Mouse (Mus musculus): Measurements from ENCODE around the gene P2rx7.
A peak's percentile ranks its signal among the peaks of the same experiment; 100 is the strongest.

The P2rx7 gene

DNA sequence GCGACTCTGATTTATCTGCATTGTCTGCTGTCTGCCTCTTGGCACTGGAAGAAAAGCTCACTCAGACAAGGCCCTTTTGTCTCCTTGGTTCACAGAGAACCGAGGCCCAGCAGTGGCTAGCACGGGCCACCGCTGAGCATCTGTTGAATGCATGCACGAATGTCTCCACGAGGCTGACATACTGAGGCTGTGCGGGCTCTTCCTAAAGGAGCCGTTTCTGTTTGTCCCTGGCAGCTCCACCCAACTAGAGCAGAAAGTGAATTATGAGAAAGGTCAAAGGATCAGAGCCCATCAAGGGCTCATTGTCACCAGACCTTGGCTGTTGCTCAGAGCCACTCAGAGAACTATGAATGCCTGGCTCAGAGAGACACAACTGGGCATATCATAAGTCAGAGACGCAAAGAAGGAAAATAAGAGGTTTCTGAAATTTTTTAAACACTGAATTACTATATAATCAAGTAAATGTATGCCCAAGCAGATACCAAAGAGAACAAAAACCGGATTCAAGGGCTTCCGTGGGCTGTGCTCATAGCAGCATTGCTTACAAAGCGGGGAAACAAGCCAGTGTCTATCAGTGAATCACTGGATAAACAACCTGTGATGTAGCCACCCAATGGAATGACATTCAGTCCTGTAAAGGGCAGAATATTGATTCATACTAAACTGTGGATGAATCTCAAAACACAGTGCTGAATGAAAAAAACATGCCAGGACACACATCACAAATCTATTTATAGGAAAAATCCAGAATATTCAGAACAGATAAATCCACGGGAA, 49.9 kb downstream of the P2rx7 start:
- DNase-seq (ENCODE audit: low spot score in 2 of 2): no peak

- no peak for DNase-seq (ENCODE audit: low spot score in 2 of 2)
These were observed 51.8 kb downstream of the P2rx7 start for GRCm38 (mm10) chr5:122695516-122695915.

- no peak for DNase-seq (ENCODE audit: low spot score in 2 of 2)
These were observed 54.5 kb downstream of the P2rx7 start for GRCm38 (mm10) chr5:122698041-122698700.

DNA sequence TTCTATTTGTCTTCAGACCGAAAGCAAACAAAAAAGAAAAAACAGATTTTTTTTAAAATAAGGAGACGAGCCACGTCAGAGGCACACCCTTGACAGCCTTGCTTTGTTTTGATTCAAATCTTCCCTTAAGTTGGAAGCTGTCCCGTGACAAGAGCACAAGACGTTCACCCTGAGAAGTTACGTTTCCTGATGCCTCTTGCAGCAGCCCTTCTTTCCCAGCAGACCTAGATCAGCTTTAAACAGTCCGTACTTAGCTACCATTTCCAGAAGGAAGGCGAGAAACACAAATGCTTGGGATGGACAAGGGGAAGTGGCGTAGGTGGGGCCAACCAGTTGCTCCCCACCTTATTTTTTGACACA, 55.0 kb downstream of the P2rx7 start:
- no peak for DNase-seq (ENCODE audit: low spot score in 2 of 2)

DNA sequence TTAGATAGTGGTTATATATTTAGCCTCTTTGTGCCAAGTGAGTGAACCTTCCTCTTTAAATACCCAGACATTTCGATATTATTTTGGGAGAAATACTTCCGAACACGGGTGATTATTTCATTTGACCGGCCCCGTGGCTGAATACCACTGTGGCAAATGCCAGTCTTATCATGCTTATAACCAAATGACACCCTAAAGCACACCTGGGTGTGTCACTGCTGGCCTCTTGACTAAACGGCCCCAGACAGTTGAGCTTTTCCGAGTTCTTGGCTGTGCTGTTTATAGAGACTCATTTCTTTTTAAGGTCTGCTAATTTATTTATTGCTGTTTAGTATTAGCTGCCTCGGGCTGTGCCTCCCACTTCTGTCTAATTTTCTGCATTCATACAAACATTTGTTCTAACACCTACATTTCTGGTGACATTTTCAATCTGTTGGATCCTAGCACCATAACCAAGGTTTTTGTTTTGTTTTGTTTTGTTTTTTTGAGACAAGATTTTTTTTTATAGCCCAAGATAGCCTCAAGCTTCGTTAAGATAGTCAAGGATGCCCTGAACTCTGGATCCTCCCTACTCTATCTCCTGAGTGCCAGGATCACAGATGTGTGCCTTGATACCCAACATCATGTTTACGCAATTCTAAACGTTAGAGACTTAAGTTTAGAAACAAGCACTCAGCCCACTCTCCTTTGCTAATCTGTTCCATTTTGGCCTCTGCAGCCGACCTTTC, 56.6 kb downstream of the P2rx7 start:
- no peak for DNase-seq (ENCODE audit: low spot score in 2 of 2)

DNA sequence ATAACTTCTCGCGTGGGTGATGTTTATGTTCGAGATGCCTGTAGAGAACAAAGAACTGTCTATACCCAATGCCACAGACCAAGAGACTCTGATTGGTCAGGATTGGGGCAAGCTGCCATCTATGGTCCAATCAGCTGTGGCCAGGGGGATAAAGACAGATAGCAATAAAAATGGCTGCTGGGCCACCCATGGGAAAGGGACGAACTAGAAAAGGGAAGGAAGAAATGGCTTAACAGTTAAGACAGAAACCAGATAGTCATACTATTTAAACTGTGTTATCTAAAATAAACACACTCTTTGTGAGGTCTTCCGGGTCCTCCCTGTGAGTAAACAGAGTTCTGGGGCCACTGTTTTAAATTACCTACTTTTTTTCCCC, 57.1 kb downstream of the P2rx7 start:
- DNase-seq (ENCODE audit: low spot score in 2 of 2): no peak

GRCm38 (mm10) chr5:122702156-122702555, 58.4 kb downstream of the P2rx7 start:
- DNase-seq (ENCODE audit: low spot score in 2 of 2): no peak

DNA sequence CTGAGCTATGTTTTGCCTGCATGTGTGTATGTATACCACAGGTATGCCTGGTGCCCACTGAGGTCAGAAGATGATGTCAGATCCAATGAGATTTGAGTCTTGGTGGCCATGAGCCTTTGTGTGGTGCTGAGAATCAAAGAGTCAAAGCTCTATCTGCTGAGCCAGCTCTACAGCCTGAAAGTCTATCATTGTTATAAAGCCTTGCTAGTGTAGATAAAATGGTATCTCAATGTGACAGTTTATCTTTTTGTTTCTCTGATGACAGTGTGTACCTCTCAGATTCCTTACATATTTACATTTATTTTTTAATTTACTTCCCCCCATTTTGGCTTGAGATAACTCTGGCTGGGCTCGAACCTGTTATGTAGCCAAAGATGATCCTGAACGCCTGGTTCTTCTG, 59.9 kb downstream of the P2rx7 start:
- no peak for DNase-seq (ENCODE audit: low spot score in 2 of 2)

DNA sequence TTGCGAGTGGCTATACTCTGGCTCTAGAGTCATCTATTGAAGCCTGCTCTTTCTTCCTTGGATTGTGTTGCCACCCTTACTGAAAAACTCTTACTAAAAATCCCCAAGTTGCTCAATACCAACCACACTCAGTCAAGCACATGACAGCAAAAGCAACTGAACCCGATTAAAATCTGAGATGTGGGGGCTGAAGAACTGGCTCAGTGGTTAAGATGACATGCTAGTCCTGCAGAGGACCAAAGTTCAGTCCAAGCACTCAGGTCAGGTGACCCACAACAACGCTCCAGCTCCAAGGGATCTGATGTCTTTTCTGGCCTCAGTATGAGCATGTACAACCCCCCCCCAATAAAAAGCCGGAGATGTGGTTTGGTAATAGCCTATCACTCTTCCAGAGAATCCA, 60.9 kb downstream of the P2rx7 start:
- no peak for DNase-seq (ENCODE audit: low spot score in 2 of 2)

GRCm38 (mm10) chr5:122705174-122705573, 61.5 kb downstream of the P2rx7 start:
- no peak for DNase-seq (ENCODE audit: low spot score in 2 of 2)

GRCm38 (mm10) chr5:122706917-122707275, 63.2 kb downstream of the P2rx7 start:
- DNase-seq (ENCODE audit: low spot score in 2 of 2): no peak

- DNase-seq (ENCODE audit: low spot score in 2 of 2): peak; percentile 75 to 80
These were observed 63.8 kb downstream of the P2rx7 start, which contains the start of gene P2rx4 for GRCm38 (mm10) chr5:122707276-122708181. P2rx4 (plus strand) TSS chr5:122707544.

DNA sequence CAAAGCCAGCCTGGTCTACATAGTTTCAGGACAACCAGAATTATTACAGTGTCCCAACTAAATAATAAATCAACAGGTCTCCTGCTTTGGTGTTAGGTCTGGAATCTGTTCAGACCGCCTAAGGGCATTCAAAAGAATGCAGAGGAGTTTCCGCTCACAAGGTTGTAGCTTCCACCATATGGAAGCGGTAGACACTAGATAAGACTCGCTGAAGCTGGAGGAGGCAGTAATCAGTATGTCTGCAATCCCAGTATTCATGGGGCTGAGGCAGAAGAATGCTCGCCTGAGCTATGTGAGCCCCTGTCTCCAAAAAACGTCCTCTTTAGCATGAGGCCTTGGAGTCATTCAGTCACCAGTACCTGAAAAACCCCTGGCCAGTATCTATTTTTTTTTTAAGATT, 65.1 kb downstream of the P2rx7 start:
- no peak for DNase-seq (ENCODE audit: low spot score in 2 of 2)

DNA sequence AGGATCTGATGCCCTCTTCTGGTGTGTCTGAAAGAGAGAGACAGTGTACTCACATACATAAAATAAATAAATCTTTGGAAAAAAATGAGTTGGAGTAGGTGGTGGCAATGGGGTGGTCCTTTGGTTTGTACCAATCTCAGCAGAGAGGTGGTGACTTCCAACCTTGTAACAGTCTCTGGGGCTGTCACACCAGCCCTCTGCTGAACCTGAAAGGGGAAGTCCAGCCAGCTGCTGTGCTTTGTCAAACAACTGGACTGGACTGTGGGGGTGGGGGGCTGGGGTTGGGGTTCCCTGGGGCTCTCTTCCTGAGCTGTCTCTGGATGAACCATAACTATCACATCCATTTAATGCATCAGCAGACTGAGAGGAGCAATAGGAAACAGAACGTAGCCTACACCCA, 72.0 kb downstream of the P2rx7 start:
- no peak for DNase-seq (ENCODE audit: low spot score in 2 of 2)

- no peak for DNase-seq (ENCODE audit: low spot score in 2 of 2)
These were observed 73.1 kb downstream of the P2rx7 start for GRCm38 (mm10) chr5:122716793-122717192.

DNA sequence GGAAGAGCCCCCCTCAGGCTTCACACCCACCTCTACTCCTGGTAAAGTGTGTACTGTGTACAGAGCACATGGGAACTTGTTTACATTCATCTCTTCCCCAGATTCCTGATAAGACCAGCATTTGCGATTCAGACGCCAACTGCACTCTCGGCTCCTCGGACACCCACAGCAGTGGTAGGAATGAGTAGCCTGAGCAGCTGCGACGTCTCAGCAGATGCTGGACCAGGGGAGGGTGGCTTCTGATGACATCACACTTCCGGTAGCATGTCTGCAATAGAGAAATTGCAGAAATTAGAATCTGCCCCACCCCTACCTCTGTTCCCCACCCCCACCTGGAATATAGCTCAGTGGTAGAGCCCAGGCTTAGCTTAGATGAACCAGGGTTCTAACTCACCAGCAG, 74.7 kb downstream of the P2rx7 start:
- DNase-seq (ENCODE audit: low spot score in 2 of 2): no peak

GRCm38 (mm10) chr5:122719168-122719567, 75.5 kb downstream of the P2rx7 start:
- DNase-seq (ENCODE audit: low spot score in 2 of 2): no peak

DNA sequence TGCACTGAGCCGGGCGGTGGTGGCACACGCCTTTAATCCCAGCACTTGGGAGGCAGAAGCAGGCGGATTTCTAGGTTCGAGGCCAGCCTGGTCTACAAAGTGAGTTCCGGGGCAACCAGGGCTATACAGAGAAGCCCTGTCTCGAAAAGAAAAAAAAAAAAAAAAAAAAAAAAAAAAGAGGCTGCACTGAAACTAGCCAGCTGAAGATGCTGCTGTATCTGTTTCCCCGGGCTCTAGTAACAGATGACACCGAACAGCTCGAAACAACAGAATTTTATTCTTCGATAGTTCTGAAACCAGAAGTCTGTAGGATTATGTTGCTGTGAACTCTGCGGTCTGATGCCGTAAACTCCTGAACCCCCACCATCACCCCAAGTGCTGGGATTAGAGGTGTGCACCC, 81.7 kb downstream of the P2rx7 start:
- DNase-seq (ENCODE audit: low spot score in 2 of 2): no peak

GRCm38 (mm10) chr5:122726068-122726467, 82.4 kb downstream of the P2rx7 start:
- peak in 1 of 2 experiments; percentile 32 for DNase-seq (ENCODE audit: low spot score in 2 of 2)

DNA sequence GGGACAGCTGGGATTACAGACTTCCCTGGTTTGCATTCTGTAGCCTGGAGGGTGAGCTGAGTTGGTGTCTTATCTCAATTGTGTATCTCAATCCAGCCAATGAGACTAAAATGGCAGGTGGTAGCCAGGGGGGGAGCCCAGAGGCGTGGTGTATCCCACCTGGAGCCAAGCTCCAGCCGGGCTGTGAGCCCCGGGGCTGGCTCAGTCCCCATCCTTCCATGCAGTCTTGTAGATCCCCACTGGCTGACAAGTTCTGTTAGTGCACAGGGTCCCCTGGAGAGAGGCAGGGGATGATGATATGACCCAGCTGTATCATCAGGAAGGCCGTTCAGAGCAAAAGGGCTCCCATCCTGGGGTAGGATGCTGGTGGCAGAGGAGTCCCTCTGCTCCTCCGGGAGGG, 82.9 kb downstream of the P2rx7 start:
- DNase-seq (ENCODE audit: low spot score in 2 of 2): no peak

DNA sequence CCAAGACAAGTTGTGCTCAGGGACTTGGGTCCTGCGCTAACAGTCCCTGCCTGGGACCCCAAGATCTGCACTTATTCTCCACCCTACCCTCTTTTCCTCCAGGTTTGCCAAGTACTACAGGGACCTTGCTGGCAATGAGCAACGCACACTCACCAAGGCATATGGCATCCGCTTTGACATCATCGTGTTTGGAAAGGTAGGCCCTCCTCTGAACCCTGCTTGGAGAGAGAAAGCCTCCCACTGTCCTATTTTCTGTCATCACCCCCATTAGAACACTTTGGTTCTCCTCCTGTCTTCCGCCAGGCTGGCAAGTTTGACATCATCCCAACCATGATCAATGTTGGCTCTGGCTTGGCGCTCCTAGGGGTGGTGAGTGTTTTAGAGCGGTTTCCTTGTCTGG, 83.4 kb downstream of the P2rx7 start:
- DNase-seq (ENCODE audit: low spot score in 2 of 2): no peak

- no peak for DNase-seq (ENCODE audit: low spot score in 2 of 2)
These were observed 87.1 kb downstream of the P2rx7 start for GRCm38 (mm10) chr5:122730776-122731175.
